In the genomic region with DNA sequence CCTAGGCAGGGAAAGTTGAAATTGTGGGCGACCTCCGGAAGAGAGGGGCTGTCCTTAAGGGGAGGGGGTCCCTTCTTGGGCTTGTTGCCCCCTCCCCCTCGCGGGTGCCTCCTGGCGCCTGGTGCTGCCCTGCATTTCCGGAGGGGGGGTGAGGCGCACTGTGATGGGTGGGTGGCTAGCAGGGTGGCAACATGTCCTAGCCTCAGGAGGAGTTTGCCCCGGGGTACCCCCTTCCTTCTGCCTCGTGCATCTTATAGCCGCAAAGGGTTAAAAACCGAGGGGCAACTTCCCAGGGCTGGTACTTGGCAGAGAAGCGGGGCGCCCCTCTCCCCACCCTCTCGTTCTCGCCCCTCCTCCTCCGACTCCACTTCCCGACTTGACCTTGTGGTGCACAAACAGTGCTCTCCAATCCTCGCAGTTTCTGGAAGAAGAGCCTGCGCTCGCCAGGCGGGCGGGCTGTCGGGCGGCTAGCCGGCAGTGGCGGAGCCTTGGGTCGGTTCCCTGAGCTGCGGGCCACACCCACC, we compare ENCODE assay signal across 8 mouse cellular contexts. TPM values are rescaled to one million over a fixed set of nuclear protein-coding genes. Genes with fewer than 3 reads are reported as not detected.
DNase-seq lines count a peak whose midpoint lies in the region; ATAC-seq and TF ChIP-seq lines count a peak whose summit lies in the region.

No protein-coding gene starts in this region.

- no peaks in the 10 kb centered on the region for H3K9me3 ChIP-seq in G1E (replicated peaks)
- H3K9me3 ChIP-seq in hindbrain, embryonic 13.5 days = no peaks in the 10 kb centered on the region

- H3K27ac ChIP-seq in hindbrain, embryonic 13.5 days = no peak overlapping the region

- peak overlapping the region; percentile 84; the same call in 1 of the 2 replicates for H3K9ac ChIP-seq in hindbrain, embryonic 13.5 days

- WGBS in hindbrain, embryonic 13.5 days = 0% methylated on average over 26 of the region's 28 CpGs

- H3K4me1 ChIP-seq in G1E (ENCODE audit: insufficient read depth, low read depth, low read length) = peaks cover 36% of the 10 kb centered on the region
- H3K4me1 ChIP-seq in hindbrain, embryonic 13.5 days (replicated peaks) = peaks cover 39% of the 10 kb centered on the region

- TF ChIP-seq CTCF in G1E (IDR thresholded peaks at IDR 0.05; ENCODE audit: low read depth, low read length) = no peak

- peak overlapping the region; percentile 81 for H3K4me3 ChIP-seq in G1E (ENCODE audit: low read depth, low read length)
- peak overlapping the region; percentile 67 for H3K4me3 ChIP-seq in hindbrain, embryonic 13.5 days

- no peak for ATAC-seq in G1E (ENCODE audit: extremely low read depth, insufficient number of reproducible peaks, low FRiP score, poor library complexity, severe bottlenecking)
- ATAC-seq in hindbrain, embryonic 13.5 days (ENCODE audit: low FRiP score) = peak; percentile 27; the same call in 1 of the 2 replicates

- DNase-seq in G1E (ENCODE audit: low spot score) = peak; percentile 57
- peak; percentile 89 for DNase-seq in cerebellum, adult 9-11 months
- peak; percentile 28 to 48 for DNase-seq in frontal cortex, postnatal 25 days (ENCODE audit: low spot score in 2 of 2)
- DNase-seq in layer of hippocampus, postnatal 25 days (ENCODE audit: extremely low spot score in 1 of 2, low spot score in 1 of 2) = peak; percentile 49 to 54
- peak; percentile 92 for DNase-seq in lung, postnatal 10 days
- peak; percentile 20 for DNase-seq in retina, adult 2 months (ENCODE audit: low read depth, low spot score)
- DNase-seq in thymus, postnatal 36 days = peak; percentile 86 to 91

- H3K4me2 ChIP-seq in hindbrain, embryonic 13.5 days = peak overlapping the region; percentile 100

- H3K36me3 ChIP-seq in G1E (replicated peaks) = peaks cover 8% of the 10 kb centered on the region
- H3K36me3 ChIP-seq in hindbrain, embryonic 13.5 days = no peaks in the 10 kb centered on the region

- H3K27me3 ChIP-seq in G1E (ENCODE audit: insufficient read depth, low read length) = peaks cover 26% of the 10 kb centered on the region
- peaks cover 52% of the 10 kb centered on the region for H3K27me3 ChIP-seq in hindbrain, embryonic 13.5 days

RNA-seq across cellular contexts. Expression of a gene that starts 1.1 kb away (rescaled TPM):
- 8.4 and 8.8 TPM in 2 replicates for total RNA-seq in G1E (2014; fragmentation: Nextera tagmentation)
- total RNA-seq in G1E (2017) = 6.9 and 7.0 TPM in 2 replicates
- 12.9 and 13.7 TPM in 2 replicates for polyA plus RNA-seq in G1E (2012)
- polyA plus RNA-seq in hindbrain, embryonic 13.5 days (2015; fragmentation: Nextera tagmentation; extraction: Ambion mirVana) = 0.23 and 0.32 TPM in 2 replicates
- 10 to 100 TPM; 28.4 to 29.7 TPM for total RNA-seq in layer of hippocampus, postnatal 25 days (2021)

Comparison
In these comparisons a context has a peak if more than half of its experiments do, and no peak if none do; other contexts are left out.
1. DNase-seq: peak in every context shown above with its lines; median percentile 92 in lung, postnatal 10 days; 89 in cerebellum, adult 9-11 months; 88 in thymus, postnatal 36 days; 57 in G1E; 52 in layer of hippocampus, postnatal 25 days; 38 in frontal cortex, postnatal 25 days; 20 in retina, adult 2 months.